ENCODE assay signal across 13 mouse cellular contexts in genomic region chr11:96091073-96091472, GRCm38 (mm10). TPM values are rescaled to one million over a fixed set of nuclear protein-coding genes. Genes with fewer than 3 reads are reported as not detected.
DNase-seq lines count a peak whose midpoint lies in the region; ATAC-seq and TF ChIP-seq lines count a peak whose summit lies in the region.
"Had no signal": no experiment of that assay in that cellular context is flagged by ENCODE, and none has a peak within 500 bp of the region (broad histone marks: within the 10 kb centered on the region; RNA-seq: fewer than 3 reads in every experiment).

No protein-coding gene starts in this region.

- H3K27me3 ChIP-seq in limb, embryonic 11.5 days (ENCODE audit: control insufficient read depth, insufficient read depth, low read length), result no peaks in the 10 kb centered on the region
- H3K27me3 ChIP-seq in limb, embryonic 10.5 days (ENCODE audit: low read depth, poor library complexity, severe bottlenecking), result 0 out of 2 replicates have a peak, but pooled peaks cover 4% of the 10 kb centered on the region
- H3K27me3 ChIP-seq in E14TG2a.4 (ENCODE audit: insufficient read depth, low read length), result no peaks in the 10 kb centered on the region

- no peak overlapping the region for H3K27ac ChIP-seq in limb, embryonic 11.5 days (replicated peaks; ENCODE audit: low read depth, low read length)
- no peak overlapping the region for H3K27ac ChIP-seq in limb, embryonic 10.5 days

- H3K4me2 ChIP-seq in limb, embryonic 11.5 days (ENCODE audit: low read depth, severe bottlenecking), result no peak overlapping the region

- WGBS in limb, embryonic 11.5 days, result 59% methylated on average over 2 of the region's 2 CpGs
- 61% methylated on average over 2 of the region's 2 CpGs for WGBS in limb, embryonic 10.5 days

- H3K4me3 ChIP-seq in limb, embryonic 11.5 days (ENCODE audit: low read depth, low read length), result no peak overlapping the region
- H3K4me3 ChIP-seq in limb, embryonic 10.5 days, result no peak overlapping the region
- H3K4me3 ChIP-seq in E14TG2a.4 (replicated peaks; ENCODE audit: low read length), result no peak overlapping the region
- H3K4me3 ChIP-seq: megakaryocyte, embryonic 14.5 days had no signal

- no peaks in the 10 kb centered on the region for H3K9me3 ChIP-seq in limb, embryonic 11.5 days (ENCODE audit: control insufficient read depth, low read length)
- no peaks in the 10 kb centered on the region for H3K9me3 ChIP-seq in limb, embryonic 10.5 days (replicated peaks)
- no peaks in the 10 kb centered on the region for H3K9me3 ChIP-seq in E14TG2a.4 (ENCODE audit: low read length)

- TF ChIP-seq CTCF in E14TG2a.4 (conservative IDR thresholded peaks at IDR 0.05; ENCODE audit: low read length), result peak; percentile 34

- intact Hi-C loops in gastrocnemius, postnatal 36 days (cut with DNase I), result loop anchor here (5.0 to 10.0 kb wide), 3 partner anchors 36 to 216 kb away; no protein-coding TSS in a partner anchor

- no peak for ATAC-seq in limb, embryonic 11.5 days (ENCODE audit: insufficient number of reproducible peaks, low FRiP score, low TSS enrichment, low read depth)

- H3K9ac ChIP-seq in limb, embryonic 11.5 days (ENCODE audit: low read length), result no peak overlapping the region

- H3K36me3 ChIP-seq in limb, embryonic 11.5 days (ENCODE audit: control insufficient read depth, insufficient read depth, low read length), result no peaks in the 10 kb centered on the region
- H3K36me3 ChIP-seq in limb, embryonic 10.5 days, result no peaks in the 10 kb centered on the region
- H3K36me3 ChIP-seq in E14TG2a.4 (ENCODE audit: insufficient read depth, low read length), result no peaks in the 10 kb centered on the region
- H3K36me3 ChIP-seq: G1E had no signal

- DNase-seq in adrenal gland, postnatal 10 days, result peak; percentile 29
- no peak for DNase-seq in adrenal gland, adult 8-10 months
- peak; percentile 41 for DNase-seq in limb, embryonic 11.5 days (ENCODE audit: low spot score)
- no peak for DNase-seq in limb, embryonic 10.5 days (ENCODE audit: low spot score)
- peak; percentile 21 for DNase-seq in forelimb bud, embryonic 11.5 days (ENCODE audit: low read depth, low spot score)
- DNase-seq in gastrocnemius, postnatal 36 days, result no peak
- DNase-seq in left cerebral cortex, adult 9 months (ENCODE audit: low spot score in 2 of 2), result no peak
- DNase-seq: cerebellum, postnatal 36 days; right cerebral cortex, postnatal 14 days had no signal

- no peaks in the 10 kb centered on the region for H3K4me1 ChIP-seq in limb, embryonic 11.5 days (ENCODE audit: control insufficient read depth, insufficient read depth, low read length)
- no peaks in the 10 kb centered on the region for H3K4me1 ChIP-seq in limb, embryonic 10.5 days
- H3K4me1 ChIP-seq in E14TG2a.4 (replicated peaks; ENCODE audit: low read depth, low read length), result no peaks in the 10 kb centered on the region
- H3K4me1 ChIP-seq: megakaryocyte, embryonic 14.5 days had no signal

RNA-seq across cellular contexts. Expression of gene Atp5g1, which starts 15.6 kb away (rescaled TPM):
- total RNA-seq in adrenal gland, postnatal 10 days (2021), result 100 to 1,000 TPM; 267 to 394 TPM
- total RNA-seq in adrenal gland, adult 8-10 months (2022), result 100 to 1,000 TPM; 227 to 500 (median 292) TPM
- 530 and 535 TPM in 2 replicates for polyA plus RNA-seq in limb, embryonic 11.5 days (2014; fragmentation: Nextera tagmentation; extraction: Ambion mirVana)
- 569 and 674 TPM in 2 replicates for polyA plus RNA-seq in limb, embryonic 10.5 days (2016; fragmentation: Nextera tagmentation; extraction: Ambion mirVana)
- total RNA-seq in gastrocnemius, postnatal 36 days (2021), result 1,000 to 10,000 TPM; 1,399 to 1,465 TPM

RNA-seq across cellular contexts. Expression of gene Calcoco2, which starts 20.7 kb away (rescaled TPM):
- not detected for total RNA-seq in adrenal gland, postnatal 10 days (2021)
- total RNA-seq in adrenal gland, adult 8-10 months (2022), result not detected
- polyA plus RNA-seq in limb, embryonic 11.5 days (2014; fragmentation: Nextera tagmentation; extraction: Ambion mirVana), result not detected in 2 replicates
- polyA plus RNA-seq in limb, embryonic 10.5 days (2016; fragmentation: Nextera tagmentation; extraction: Ambion mirVana), result not detected in 2 replicates
- not detected for total RNA-seq in gastrocnemius, postnatal 36 days (2021)
- total RNA-seq: G1E; gastrocnemius, postnatal 4 days had no signal
- polyA plus RNA-seq: G1E had no signal

RNA-seq across cellular contexts. Expression of gene Ube2z, which starts 25.9 kb away (rescaled TPM):
- total RNA-seq in adrenal gland, postnatal 10 days (2021), result 10 to 100 TPM; 41.7 to 44.6 TPM
- total RNA-seq in adrenal gland, adult 8-10 months (2022), result 10 to 100 TPM; 53.9 to 60.0 (median 57.0) TPM
- polyA plus RNA-seq in limb, embryonic 11.5 days (2014; fragmentation: Nextera tagmentation; extraction: Ambion mirVana), result 31.1 and 35.4 TPM in 2 replicates
- polyA plus RNA-seq in limb, embryonic 10.5 days (2016; fragmentation: Nextera tagmentation; extraction: Ambion mirVana), result 37.5 and 38.3 TPM in 2 replicates
- 10 to 100 TPM; 14.5 to 15.4 TPM for total RNA-seq in gastrocnemius, postnatal 36 days (2021)

RNA-seq across cellular contexts. Expression of gene Ttll6, which starts 42.5 kb away (rescaled TPM):
- not detected for total RNA-seq in adrenal gland, postnatal 10 days (2021)
- not detected for total RNA-seq in adrenal gland, adult 8-10 months (2022)
- 0.04 TPM in 1 of 2 replicates, not detected in the other for polyA plus RNA-seq in limb, embryonic 11.5 days (2014; fragmentation: Nextera tagmentation; extraction: Ambion mirVana)
- not detected in 2 replicates for polyA plus RNA-seq in limb, embryonic 10.5 days (2016; fragmentation: Nextera tagmentation; extraction: Ambion mirVana)
- total RNA-seq in gastrocnemius, postnatal 36 days (2021), result not detected
- total RNA-seq: G1E; gastrocnemius, postnatal 4 days had no signal
- polyA plus RNA-seq: G1E had no signal

RNA-seq across cellular contexts. Expression of gene Snf8, which starts 56.4 kb away (rescaled TPM):
- total RNA-seq in adrenal gland, postnatal 10 days (2021), result 10 to 100 TPM; 68.5 to 72.3 TPM
- 10 to 100 TPM; 77.6 to 95.6 (median 86.3) TPM for total RNA-seq in adrenal gland, adult 8-10 months (2022)
- polyA plus RNA-seq in limb, embryonic 11.5 days (2014; fragmentation: Nextera tagmentation; extraction: Ambion mirVana), result 38.3 and 39.1 TPM in 2 replicates
- polyA plus RNA-seq in limb, embryonic 10.5 days (2016; fragmentation: Nextera tagmentation; extraction: Ambion mirVana), result 108 TPM in 2 replicates
- total RNA-seq in gastrocnemius, postnatal 36 days (2021), result 10 to 100 TPM; 26.5 to 30.1 TPM

Comparison
In these comparisons a context has a peak if more than half of its experiments do, and no peak if none do; other contexts are left out.
1. DNase-seq: peak in adrenal gland, postnatal 10 days (single experiment), limb, embryonic 11.5 days (single experiment) and forelimb bud, embryonic 11.5 days (single experiment); none in adrenal gland, adult 8-10 months (single experiment), limb, embryonic 10.5 days (single experiment), gastrocnemius, postnatal 36 days (0 of 2) and left cerebral cortex, adult 9 months (0 of 2).